Mouse (Mus musculus) hindbrain, embryonic 16.5 days (tissue): ENCODE data around the gene Ntmt1. TPM values are rescaled to one million over a fixed set of nuclear protein-coding genes. Genes with fewer than 3 reads are reported as not detected.

ENCODE experiments used
- ATAC-seq: fragments of 200-750 bp; cut with Nextera tagmentation; 2 replicates; pipeline ENCODE4 v1.8.0; 2017; ENCODE audit warnings: moderate TSS enrichment, moderate library complexity
- H3K27ac ChIP-seq: fragments of 300-500 bp; sonication (generic); 2 replicates; pipeline ENCODE4 v1.5.1; 2014; ENCODE audit warnings: low read depth, mild to moderate bottlenecking, control low read depth, low read length, moderate library complexity
- H3K27me3 ChIP-seq: fragments of 300-500 bp; sonication (generic); replicated peaks from 2 replicates; pipeline ENCODE4 v1.6.1; 2014; ENCODE audit warnings: low read length; ENCODE audit not compliant: control insufficient read depth, insufficient read depth
- H3K36me3 ChIP-seq: fragments of 300-500 bp; sonication (generic); 2 replicates; pipeline ENCODE4 v1.6.1; 2014; ENCODE audit warnings: mild to moderate bottlenecking, low read length, moderate library complexity, mixed read lengths; ENCODE audit not compliant: control insufficient read depth, insufficient read depth
- H3K4me1 ChIP-seq: fragments of 300-500 bp; sonication (generic); 2 replicates; pipeline ENCODE4 v1.6.1; 2014; ENCODE audit warnings: low read depth, low read length; ENCODE audit not compliant: control insufficient read depth, insufficient read depth
- H3K4me2 ChIP-seq: fragments of 300-500 bp; sonication (generic); 2 replicates; pipeline ENCODE4 v1.6.1; 2014; ENCODE audit warnings: mild to moderate bottlenecking, low read length, control low read depth, moderate library complexity
- H3K4me3 ChIP-seq: fragments of 300-500 bp; sonication (generic); 2 replicates; pipeline ENCODE4 v1.5.1; 2014; ENCODE audit warnings: mild to moderate bottlenecking, low read length, control low read depth, moderate library complexity
- H3K9ac ChIP-seq: fragments of 300-500 bp; sonication (generic); 2 replicates; pipeline ENCODE4 v1.6.1; 2014; ENCODE audit warnings: low read depth, mild to moderate bottlenecking, control low read depth, low read length, moderate library complexity
- H3K9me3 ChIP-seq: fragments of 300-500 bp; sonication (generic); 2 replicates; pipeline ENCODE4 v1.6.1; 2014; ENCODE audit warnings: mild to moderate bottlenecking, low read length, moderate library complexity; ENCODE audit not compliant: control insufficient read depth
- WGBS: fragments of 180-500 bp; shearing (Covaris S2); extraction: QIAGEN DNeasy Blood & Tissue Kit; methylation state at CpG from one replicate; pipeline ENCODE4 v1.1.7; 2014; 5-methylcytosine and 5-hydroxymethylcytosine counted together
- polyA plus RNA-seq: library from polyadenylated mRNA; unstranded; fragments of >200 nt; fragmentation: Nextera tagmentation; extraction: Ambion mirVana; gene quantifications from 2 replicates; pipeline ENCODE4 v1.2.1, GENCODE M21; 2015

The Ntmt1 gene
- polyA plus RNA-seq, 1 experiment from 2014 or later: 108 TPM

DNA sequence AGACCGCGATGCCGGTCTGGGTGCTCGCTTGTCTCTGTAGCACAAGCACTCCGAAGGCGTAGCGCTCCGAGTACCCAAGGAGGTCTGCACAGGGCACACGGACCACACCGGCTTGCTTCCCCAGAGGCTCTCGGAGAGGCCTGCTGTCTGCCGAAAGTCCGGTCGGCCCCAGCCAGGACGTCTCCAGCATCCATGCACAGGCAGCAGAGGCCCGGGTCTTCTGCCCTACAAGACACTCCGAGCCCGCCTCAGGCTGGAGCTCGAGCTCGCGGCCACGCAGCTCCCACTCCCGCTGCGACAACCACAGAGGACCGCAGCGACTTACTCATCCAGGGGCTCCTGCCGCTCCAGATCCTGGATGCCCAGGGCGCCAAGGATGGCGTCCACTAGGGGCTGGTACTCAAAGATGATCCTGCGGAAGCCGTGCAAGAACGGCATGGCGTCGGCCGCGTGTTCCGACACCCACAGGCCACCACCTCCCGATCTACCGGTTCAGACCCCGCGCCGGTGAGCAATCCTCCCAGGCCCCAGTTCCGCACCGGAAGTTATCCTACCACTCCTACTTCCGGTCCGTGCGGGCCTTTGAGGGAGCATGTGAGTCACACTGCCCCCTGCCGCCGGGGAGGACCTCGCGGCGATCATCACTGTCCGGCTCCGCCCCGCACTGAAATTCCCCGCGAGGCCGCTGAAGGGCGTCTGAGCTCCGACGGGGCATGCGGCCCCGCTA, 20.3 kb downstream of the Ntmt1 start:
- Histone ChIP-seq H3K27me3 (no peaks in the 10 kb centered on the region), H3K27ac (peak overlapping the region; percentile 66), H3K36me3 (peaks cover 21% of the 10 kb centered on the region), H3K4me2 (peak overlapping the region; percentile 93), H3K4me1 (peaks cover 16% of the 10 kb centered on the region), H3K4me3 (peak overlapping the region; percentile 91), H3K9ac (peak overlapping the region; percentile 90), H3K9me3 (no peaks in the 10 kb centered on the region)
- peak; percentile 87 for ATAC-seq
- under 1% methylated on average over 62 of the region's 63 CpGs for WGBS

DNA sequence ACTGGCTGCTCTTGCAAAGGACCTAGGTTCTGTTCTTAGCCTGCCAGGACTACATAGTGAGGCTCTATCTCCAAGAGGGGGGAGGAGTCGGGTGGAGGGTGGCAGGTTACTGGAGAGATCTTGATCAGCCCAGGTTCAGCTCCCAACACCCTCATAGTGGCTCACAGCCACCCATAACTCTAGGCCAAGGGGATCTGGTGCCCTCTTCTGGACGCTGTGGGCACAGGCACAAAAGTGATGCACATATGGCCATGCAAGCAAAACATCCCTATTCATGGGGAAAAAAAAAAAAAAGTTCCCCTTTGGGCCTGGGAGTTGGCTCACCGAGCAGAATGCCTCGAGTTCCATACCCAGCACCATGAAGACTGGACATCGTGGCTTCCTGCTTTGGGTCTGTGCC, 21.7 kb downstream of the Ntmt1 start:
- H3K36me3 ChIP-seq: peaks cover 12% of the 10 kb centered on the region
- H3K27me3 ChIP-seq: no peaks in the 10 kb centered on the region
- H3K4me3 ChIP-seq: no peak overlapping the region
- no peak overlapping the region for H3K9ac ChIP-seq
- ATAC-seq: no peak
- 45% methylated on average over 5 of the region's 5 CpGs for WGBS
- H3K4me2 ChIP-seq: no peak overlapping the region
- H3K9me3 ChIP-seq: no peaks in the 10 kb centered on the region
- H3K4me1 ChIP-seq: peaks cover 13% of the 10 kb centered on the region
- no peak overlapping the region for H3K27ac ChIP-seq

DNA sequence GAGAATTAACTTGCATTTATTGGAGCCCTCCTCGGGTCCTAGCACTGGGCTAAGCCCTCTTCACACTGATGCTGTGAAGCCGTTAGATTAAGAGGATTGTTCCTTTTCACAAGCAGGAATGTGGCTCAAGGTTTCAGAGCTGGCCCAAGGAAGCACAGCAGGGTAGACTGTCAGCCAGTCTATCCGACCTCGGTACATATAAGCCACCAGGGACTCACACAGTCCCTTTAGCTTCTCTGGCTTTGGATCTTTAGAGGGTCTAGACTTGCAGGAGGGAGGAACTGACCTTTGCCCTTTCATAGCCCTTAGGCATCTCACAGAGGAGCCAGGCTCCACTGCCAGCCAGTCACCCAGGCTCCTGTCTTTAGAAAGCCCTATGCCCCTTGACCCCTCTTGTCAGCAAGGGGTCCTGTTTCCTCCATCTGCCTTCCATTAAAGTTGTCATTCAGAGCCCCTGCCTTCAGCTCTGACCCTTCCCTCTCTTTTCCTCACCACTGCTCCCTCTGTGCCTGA, 22.7 kb downstream of the Ntmt1 start, which contains the start of gene Asb6:
Asb6 (minus strand) TSS at position 51 of the 513 bp plus-strand sequence.
- Histone ChIP-seq H3K27me3 (no peaks in the 10 kb centered on the region), H3K4me1 (peaks cover 13% of the 10 kb centered on the region), H3K36me3 (0 out of 2 replicates have a peak, but pooled peaks cover 4% of the 10 kb centered on the region), H3K9me3 (no peaks in the 10 kb centered on the region), H3K9ac (no peak within 1 kb of the TSS), H3K27ac (no peak within 1 kb of the TSS), H3K4me3 (no peak within 1 kb of the TSS), H3K4me2 (no peak within 1 kb of the TSS)
- 11% methylated on average over 4 of the region's 4 CpGs for WGBS
- no peak for ATAC-seq

DNA sequence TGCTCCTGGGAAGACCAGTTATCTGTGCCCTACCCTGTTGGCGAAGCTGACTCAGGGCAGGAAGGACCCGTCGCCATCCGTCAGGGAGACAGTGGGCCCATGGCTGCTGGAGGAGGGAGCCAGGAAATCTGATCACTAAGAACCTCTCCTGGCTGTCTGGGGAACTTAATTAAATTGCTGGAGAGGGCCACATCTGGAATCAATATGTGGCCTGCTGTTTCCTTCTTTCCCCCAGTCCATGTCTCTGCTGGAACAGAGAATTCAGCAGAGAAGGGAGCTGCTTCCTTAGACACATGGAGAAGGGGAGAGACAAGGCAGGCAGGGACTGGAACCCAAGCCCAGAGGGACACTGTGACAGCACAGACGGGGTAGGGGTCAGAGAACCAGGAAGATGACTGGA, 26.0 kb downstream of the Ntmt1 start:
- Histone ChIP-seq H3K27ac (no peak overlapping the region), H3K9me3 (no peaks in the 10 kb centered on the region), H3K27me3 (no peaks in the 10 kb centered on the region), H3K9ac (no peak overlapping the region), H3K4me2 (no peak overlapping the region), H3K4me1 (no peaks in the 10 kb centered on the region; the same call in 1 of the 2 replicates), H3K4me3 (no peak overlapping the region), H3K36me3 (no peaks in the 10 kb centered on the region)
- no peak for ATAC-seq
- WGBS: 39% methylated on average over 5 of the region's 5 CpGs

DNA sequence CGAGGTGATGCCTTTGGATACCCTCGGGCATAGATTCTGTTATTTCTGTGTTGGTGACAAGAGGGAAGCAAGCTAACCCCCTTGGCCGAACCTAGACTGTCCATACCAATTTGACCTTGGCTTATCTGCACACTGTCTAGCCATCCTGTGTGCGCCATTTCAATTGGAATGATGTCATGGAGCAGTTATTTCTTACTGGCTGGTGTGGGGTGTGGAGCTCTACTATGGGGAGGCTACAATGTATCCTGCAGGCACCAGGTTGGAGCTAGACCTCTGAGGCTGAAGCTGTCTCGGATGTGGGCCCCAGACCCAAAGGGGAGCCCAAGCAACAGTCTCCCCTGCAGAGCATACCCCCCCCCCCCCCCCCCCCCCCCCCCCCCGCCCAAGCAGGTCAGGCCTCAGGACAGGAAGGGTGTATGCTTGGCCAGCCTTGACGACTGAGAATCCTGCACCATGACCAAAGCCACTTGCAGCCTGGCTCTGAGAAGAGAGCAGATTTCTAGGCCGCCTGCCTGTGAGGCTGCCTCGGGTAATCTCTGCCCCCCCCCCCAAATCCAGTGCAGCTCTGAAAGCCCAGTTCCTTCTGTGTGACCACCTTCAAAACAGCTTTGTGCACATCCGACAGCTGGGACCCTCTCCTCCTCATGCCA, 26.9 kb downstream of the Ntmt1 start, which contains the start of gene Prrx2:
Prrx2 (plus strand) TSS at position 600 of the 650 bp plus-strand sequence.
- H3K36me3 ChIP-seq: no peaks in the 10 kb centered on the region
- H3K4me3 ChIP-seq: no peak within 1 kb of the TSS
- 77% methylated on average over 6 of the region's 10 CpGs for whole genome bisulfite sequencing
- H3K27ac ChIP-seq: no peak within 1 kb of the TSS
- H3K27me3 ChIP-seq: no peaks in the 10 kb centered on the region
- H3K4me1 ChIP-seq: no peaks in the 10 kb centered on the region; the same call in 1 of the 2 replicates
- no peak within 1 kb of the TSS for H3K9ac ChIP-seq
- H3K4me2 ChIP-seq: no peak within 1 kb of the TSS
- ATAC-seq: no peak
- no peaks in the 10 kb centered on the region for H3K9me3 ChIP-seq

DNA sequence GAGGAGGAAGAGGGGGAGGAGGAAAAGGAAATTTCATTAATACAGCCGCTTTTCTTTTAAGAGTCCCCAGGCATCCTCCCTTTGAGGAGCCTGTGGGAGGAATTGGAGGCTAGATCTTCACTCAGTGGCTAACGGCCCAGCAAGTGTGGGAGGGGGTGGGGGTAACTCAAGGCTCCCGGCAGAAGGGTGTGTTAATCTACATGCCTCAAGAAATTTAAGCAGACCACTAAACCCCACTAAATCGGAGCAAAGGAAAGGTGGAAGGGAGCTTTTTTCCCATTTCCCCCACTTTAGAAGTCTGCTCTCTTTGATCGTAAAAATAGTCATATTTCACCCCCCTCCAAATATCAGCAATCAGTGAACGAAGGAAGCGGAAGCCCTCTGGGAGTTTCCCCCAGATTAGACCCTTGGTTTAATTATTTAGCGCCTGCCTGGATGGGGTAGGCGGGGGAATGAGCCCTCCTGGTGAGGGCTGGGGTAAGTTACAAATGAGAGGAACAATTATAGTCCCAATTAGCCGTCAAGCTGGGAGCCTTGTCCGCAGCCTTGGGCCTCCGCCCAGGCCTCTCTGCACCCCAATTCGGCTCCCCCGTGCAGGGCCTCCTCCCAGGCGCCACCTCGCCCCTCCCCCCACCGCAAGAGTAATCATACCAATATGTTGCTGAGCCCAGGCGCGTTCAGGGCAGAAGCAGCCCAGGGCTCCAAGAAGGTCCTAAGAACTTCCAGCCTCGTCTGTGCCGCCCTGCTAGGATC, 28.8 kb downstream of the Ntmt1 start:
- H3K9me3 ChIP-seq: no peaks in the 10 kb centered on the region
- H3K27me3 ChIP-seq: no peaks in the 10 kb centered on the region
- H3K27ac ChIP-seq: no peak overlapping the region
- WGBS: 15% methylated on average over 21 of the region's 21 CpGs
- H3K4me3 ChIP-seq: no peak overlapping the region
- no peaks in the 10 kb centered on the region for H3K36me3 ChIP-seq
- H3K4me2 ChIP-seq: no peak overlapping the region
- no peaks in the 10 kb centered on the region; the same call in 1 of the 2 replicates for H3K4me1 ChIP-seq
- ATAC-seq: no peak
- no peak overlapping the region for H3K9ac ChIP-seq

DNA sequence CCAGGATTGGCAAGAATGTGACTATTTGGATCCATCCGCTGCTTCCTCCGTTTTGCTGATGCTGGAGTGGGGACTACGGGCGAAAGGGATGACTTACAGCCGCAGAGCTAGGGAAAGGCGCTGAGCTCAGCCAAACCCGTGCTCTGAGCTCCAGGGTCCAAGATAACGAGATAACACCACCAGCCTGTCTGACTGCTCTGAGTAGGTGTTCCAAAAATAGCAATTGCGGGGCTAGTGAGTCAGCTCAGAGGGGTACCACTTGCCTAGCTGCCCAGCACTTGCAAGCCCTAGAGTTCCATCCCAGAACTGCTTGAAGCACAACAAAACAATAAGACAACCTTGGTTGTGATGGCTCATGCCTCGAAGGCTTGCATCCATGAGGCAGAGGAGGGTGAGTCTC, 35.0 kb downstream of the Ntmt1 start:
- ATAC-seq: no peak
- H3K27me3 ChIP-seq: peaks cover 22% of the 10 kb centered on the region
- peaks cover 8% of the 10 kb centered on the region for H3K4me1 ChIP-seq
- no peak overlapping the region for H3K9ac ChIP-seq
- no peaks in the 10 kb centered on the region for H3K9me3 ChIP-seq
- no peaks in the 10 kb centered on the region for H3K36me3 ChIP-seq
- 53% methylated on average over 10 of the region's 10 CpGs for WGBS
- no peak overlapping the region for H3K4me3 ChIP-seq
- no peak overlapping the region for H3K27ac ChIP-seq
- no peak overlapping the region for H3K4me2 ChIP-seq

DNA sequence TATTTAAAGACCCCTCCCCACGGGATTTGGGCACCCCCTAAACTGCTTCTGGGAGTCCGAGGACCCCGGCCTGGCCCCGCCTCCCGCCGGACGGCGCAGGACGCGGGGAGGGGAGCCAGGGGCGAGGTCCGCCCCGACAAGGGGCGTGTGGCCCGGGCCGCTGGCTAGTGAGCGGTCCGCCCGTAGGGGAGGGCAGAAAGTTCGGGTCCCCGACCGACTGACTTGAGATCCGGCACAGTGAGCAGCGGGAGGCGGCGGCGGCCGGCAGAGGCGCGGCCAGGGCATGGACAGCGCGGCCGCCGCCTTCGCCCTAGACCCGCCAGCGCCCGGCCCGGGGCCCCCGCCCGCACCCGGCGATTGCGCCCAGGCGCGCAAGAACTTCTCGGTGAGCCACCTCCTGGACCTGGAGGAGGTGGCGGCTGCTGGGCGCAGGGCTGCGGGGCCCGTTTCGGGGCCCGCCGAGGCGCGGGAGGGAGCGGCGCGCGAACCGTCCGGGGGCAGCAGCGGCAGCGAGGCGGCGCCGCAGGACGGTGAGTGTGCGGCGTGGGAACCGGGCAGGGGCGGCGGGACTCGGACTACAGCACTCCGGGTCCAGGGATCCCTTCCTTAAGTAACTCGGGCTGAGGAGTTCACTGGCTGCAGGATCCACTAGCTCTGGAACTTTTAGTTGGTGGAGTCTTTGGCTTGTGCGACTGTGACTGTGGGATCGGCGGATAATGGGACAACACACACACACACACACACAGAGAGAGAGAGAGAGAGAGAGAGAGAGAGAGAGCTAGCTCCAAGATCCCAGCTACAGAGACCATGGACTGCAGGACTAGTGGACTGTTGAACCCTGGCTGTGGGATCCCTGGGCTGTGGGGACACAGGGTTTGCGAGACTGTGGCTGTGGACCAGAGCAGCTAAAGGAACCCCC, 37.8 kb downstream of the Ntmt1 start:
- Histone ChIP-seq H3K27ac (no peak overlapping the region), H3K27me3 (peaks cover 22% of the 10 kb centered on the region), H3K4me3 (peak overlapping the region; percentile 50), H3K4me1 (peaks cover 8% of the 10 kb centered on the region), H3K36me3 (no peaks in the 10 kb centered on the region), H3K9ac (peak overlapping the region; percentile 71), H3K4me2 (peak overlapping the region; percentile 91), H3K9me3 (no peaks in the 10 kb centered on the region)
- WGBS: 1% methylated on average over 64 of the region's 80 CpGs
- ATAC-seq: peak; percentile 40; the same call in 1 of the 2 replicates
